Mouse (Mus musculus) liver, embryonic 16.5 days (tissue): Measurements from ENCODE around the gene Zscan21. TPM values are rescaled to one million over a fixed set of nuclear protein-coding genes. Genes with fewer than 3 reads are reported as not detected.

Experiments
- ATAC-seq: fragments of 200-750 bp; cut with Nextera tagmentation; 2 replicates; pipeline ENCODE4 v1.8.0; 2017; ENCODE audit warnings: low read depth, mild to moderate bottlenecking, moderate number of reproducible peaks, moderate library complexity
- H3K27ac ChIP-seq: fragments of 300-500 bp; sonication (generic); 2 replicates; pipeline ENCODE4 v1.5.1; 2014; ENCODE audit warnings: mild to moderate bottlenecking, low read length
- H3K27me3 ChIP-seq: fragments of 300-500 bp; sonication (generic); 2 replicates; pipeline ENCODE4 v1.6.1; 2014; ENCODE audit warnings: low read depth, low read length, mixed read lengths; ENCODE audit not compliant: control insufficient read depth, insufficient read depth
- H3K36me3 ChIP-seq: fragments of 300-500 bp; sonication (generic); 2 replicates; pipeline ENCODE4 v1.6.1; 2014; ENCODE audit warnings: mild to moderate bottlenecking; ENCODE audit not compliant: control insufficient read depth, insufficient read depth
- H3K4me1 ChIP-seq: fragments of 300-500 bp; sonication (generic); 2 replicates; pipeline ENCODE4 v1.6.1; 2014; ENCODE audit warnings: low read depth, low read length, mixed read lengths; ENCODE audit not compliant: control insufficient read depth
- H3K4me2 ChIP-seq: fragments of 300-500 bp; sonication (generic); 2 replicates; pipeline ENCODE4 v1.6.1; 2014; ENCODE audit warnings: low read depth, low read length, mixed read lengths
- H3K4me3 ChIP-seq: fragments of 300-500 bp; sonication (generic); 2 replicates; pipeline ENCODE4 v1.5.1; 2014; ENCODE audit warnings: low read depth, mild to moderate bottlenecking, low read length
- H3K9ac ChIP-seq: fragments of 300-500 bp; sonication (generic); 2 replicates; pipeline ENCODE4 v1.6.1; 2014; ENCODE audit warnings: low read depth, low read length
- H3K9me3 ChIP-seq: fragments of 300-500 bp; sonication (generic); replicated peaks from 2 replicates; pipeline ENCODE4 v1.6.1; 2016; ENCODE audit warnings: low read length; ENCODE audit not compliant: control insufficient read depth
- WGBS: fragments of 180-500 bp; shearing (Covaris S2); extraction: QIAGEN DNeasy Blood & Tissue Kit; methylation state at CpG from one replicate; pipeline ENCODE4 v1.1.7; 2014; ENCODE audit not compliant: insufficient replicate concordance; 5-methylcytosine and 5-hydroxymethylcytosine counted together
- microRNA counts: library from miRNA; unstranded; fragments of <30 nt; microRNA quantifications from one replicate; lab custom pipeline; 2016
- microRNA-seq: library from miRNA; unstranded; fragments of <30 nt; microRNA quantifications from one replicate; pipeline ENCODE4, GENCODE M21; 2016
- polyA plus RNA-seq: library from polyadenylated mRNA; unstranded; fragments of >200 nt; fragmentation: Nextera tagmentation; extraction: Ambion mirVana; gene quantifications from 2 replicates; pipeline ENCODE4 v1.2.1, GENCODE M21; 2015

The Zscan21 gene
- polyA plus RNA-seq, 1 experiment from 2014 or later, result 14.6 TPM

DNA sequence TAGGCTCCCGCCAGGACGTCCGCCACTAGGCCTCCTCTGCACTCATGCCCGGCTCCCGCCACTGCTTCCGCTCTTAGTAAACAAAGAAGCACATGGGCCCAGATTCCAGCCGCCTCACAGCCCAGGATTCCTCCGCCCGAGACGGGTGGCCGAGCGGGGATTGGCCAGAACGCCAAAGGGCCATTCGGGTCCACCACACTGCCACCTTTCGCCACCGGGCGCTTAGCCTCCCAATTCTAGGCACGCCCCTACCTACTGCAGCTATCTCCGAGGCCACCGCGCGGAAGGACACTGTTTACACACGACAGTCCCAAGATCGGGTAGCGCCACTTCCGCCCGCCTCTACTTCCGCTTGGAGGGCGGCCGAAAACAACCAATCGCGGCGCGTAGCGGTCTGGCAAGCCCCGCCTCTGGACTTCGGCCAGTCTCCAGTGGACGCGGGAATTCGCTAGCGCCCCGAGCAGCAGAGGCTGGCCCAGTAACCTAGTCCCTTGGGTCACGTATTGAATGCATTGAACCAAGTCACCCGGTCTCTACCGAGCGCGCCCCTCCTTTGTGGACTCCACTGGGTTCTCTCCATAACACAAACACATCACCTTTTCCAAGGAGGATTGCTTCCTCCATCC lies 54.3 kb downstream of the Zscan21 start:
- Histone ChIP-seq H3K27ac (peak overlapping the region; percentile 96), H3K36me3 (peaks cover 47% of the 10 kb centered on the region)

GRCm38 (mm10) chr5:138171695-138172491 lies 55.2 kb downstream of the Zscan21 start, which contains the start of the genes Ap4m1 and Mcm7:
Gene Ap4m1, plus strand, starts transcription at chr5:138172002.
Gene Mcm7, minus strand, starts transcription at chr5:138172422.
- ATAC-seq, result peak; percentile 88
- peak within 1 kb of the TSS; percentile 96 for H3K27ac ChIP-seq
- WGBS, result under 1% methylated on average over 54 of the region's 54 CpGs
- peaks cover 43% of the 10 kb centered on the region for H3K36me3 ChIP-seq
- H3K9me3 ChIP-seq, result no peaks in the 10 kb centered on the region
- H3K27me3 ChIP-seq, result no peaks in the 10 kb centered on the region
- peak within 1 kb of the TSS; percentile 78 for H3K9ac ChIP-seq
- peak within 1 kb of the TSS; percentile 81 for H3K4me3 ChIP-seq
- peaks cover 23% of the 10 kb centered on the region for H3K4me1 ChIP-seq
- H3K4me2 ChIP-seq, result peak within 1 kb of the TSS; percentile 84

More for the DNA sequence above, 54.3 kb downstream of the Zscan21 start:
- Histone ChIP-seq H3K4me1 (peaks cover 23% of the 10 kb centered on the region), H3K4me3 (peak overlapping the region; percentile 81), H3K27me3 (no peaks in the 10 kb centered on the region), H3K9me3 (no peaks in the 10 kb centered on the region), H3K4me2 (peak overlapping the region; percentile 84), H3K9ac (peak overlapping the region; percentile 78)
- WGBS, result under 1% methylated on average over 47 of the region's 47 CpGs
- peak; percentile 86 for ATAC-seq

DNA sequence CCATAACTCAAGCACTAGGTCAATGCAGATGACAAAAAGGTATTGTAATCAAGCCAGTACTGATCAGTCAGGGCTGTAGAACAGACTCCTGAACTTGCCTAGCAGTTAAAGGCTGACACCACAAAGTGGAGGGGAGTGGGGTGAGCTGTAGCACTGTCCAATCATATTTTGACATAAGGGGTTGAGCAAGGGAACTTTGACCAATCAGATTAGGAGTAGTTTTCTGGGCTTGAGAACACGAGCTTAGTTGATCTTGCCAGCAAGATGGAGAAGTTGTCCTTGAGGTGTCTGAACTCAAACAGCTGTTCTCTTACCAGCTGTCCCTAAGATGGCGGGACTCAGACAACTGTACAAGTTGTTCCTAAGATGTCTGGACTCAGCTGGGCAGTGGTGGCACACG lies 56.5 kb downstream of the Zscan21 start:
- no peak for ATAC-seq
- Histone ChIP-seq H3K4me2 (peak overlapping the region; percentile 84; the same call in 1 of the 2 replicates), H3K4me1 (peaks cover 23% of the 10 kb centered on the region), H3K9me3 (no peaks in the 10 kb centered on the region), H3K27ac (no peak overlapping the region), H3K36me3 (peaks cover 37% of the 10 kb centered on the region), H3K9ac (no peak overlapping the region), H3K27me3 (no peaks in the 10 kb centered on the region), H3K4me3 (no peak overlapping the region)
- WGBS, result 61% methylated on average over 3 of the region's 3 CpGs

MicroRNA genes within 50 kb of the gene (microRNA counts, 519-probe panel; counts per million panel counts)
- microRNA mmu-miR-106b (lab: Ali Mortazavi, UCI) (3,280 counts per million, percentile 89 among the panel's probes with 10 or more counts), microRNA mmu-miR-25 (lab: Ali Mortazavi, UCI) (4,144 counts per million, percentile 97 among the panel's probes with 10 or more counts), microRNA mmu-miR-93 (lab: Ali Mortazavi, UCI) (3,361 counts per million, percentile 89 among the panel's probes with 10 or more counts)

Small RNAs within 50 kb of the gene (microRNA-seq; reads per million reads assigned to microRNA genes)
- gene Mir106b, result 10,550 reads per million, percentile 93 among the genes with 10 or more reads in this experiment
- 1,173 reads per million, percentile 78 among the genes with 10 or more reads in this experiment for gene Mir25
- 16,767 reads per million, percentile 95 among the genes with 10 or more reads in this experiment for gene Mir93

Other genes with a start within 250 kb of the Zscan21 start
- 5.6 and 8.3 TPM in 2 replicates for gene Pilrb2, start 245.1 kb upstream of the Zscan21 start, polyA plus RNA-seq
- 6.2 and 6.8 TPM in 2 replicates for gene Cyp3a13, start 195.3 kb upstream of the Zscan21 start, polyA plus RNA-seq
- not detected in 2 replicates for gene Gjc3, start 153.8 kb upstream of the Zscan21 start, polyA plus RNA-seq
- 39.1 and 54.9 TPM in 2 replicates for gene Azgp1, start 135.4 kb upstream of the Zscan21 start, polyA plus RNA-seq
- gene Smok3a, start 95.6 kb upstream of the Zscan21 start, polyA plus RNA-seq, result not detected in 2 replicates
- gene Smok3b, start 95.5 kb upstream of the Zscan21 start, polyA plus RNA-seq, result not detected in 2 replicates
- gene Smok3c, start 63.7 kb upstream of the Zscan21 start, polyA plus RNA-seq, result not detected in 2 replicates
- gene Zkscan1, start 31.8 kb upstream of the Zscan21 start, polyA plus RNA-seq, result 3.9 and 4.4 TPM in 2 replicates
- gene Zfp113, start 38.8 kb downstream of the Zscan21 start, polyA plus RNA-seq, result 5.0 and 5.1 TPM in 2 replicates
- gene Cops6, start 44.2 kb downstream of the Zscan21 start, polyA plus RNA-seq, result 153 and 154 TPM in 2 replicates
- 5.6 and 5.9 TPM in 2 replicates for gene Ap4m1, start 55.1 kb downstream of the Zscan21 start, polyA plus RNA-seq
- 152 and 162 TPM in 2 replicates for gene Mcm7, start 55.5 kb downstream of the Zscan21 start, polyA plus RNA-seq
- 32.6 and 32.9 TPM in 2 replicates for gene Taf6, start 70.5 kb downstream of the Zscan21 start, polyA plus RNA-seq
- 12.0 and 13.6 TPM in 2 replicates for gene Cnpy4, start 70.6 kb downstream of the Zscan21 start, polyA plus RNA-seq
- 2.2 TPM in 2 replicates for gene Mblac1, start 77.4 kb downstream of the Zscan21 start, polyA plus RNA-seq
- gene Nxpe5, start 109.0 kb downstream of the Zscan21 start, polyA plus RNA-seq, result 0.09 and 0.18 TPM in 2 replicates
- 30.9 and 31.7 TPM in 2 replicates for gene Lamtor4, start 138.6 kb downstream of the Zscan21 start, polyA plus RNA-seq
- gene BC037034, start 147.1 kb downstream of the Zscan21 start, polyA plus RNA-seq, result 2.1 and 3.1 TPM in 2 replicates
- gene Gal3st4, start 155.9 kb downstream of the Zscan21 start, polyA plus RNA-seq, result 0.22 TPM in 1 of 2 replicates, not detected in the other
- not detected in 2 replicates for gene Gm43720, start 163.1 kb downstream of the Zscan21 start, polyA plus RNA-seq
- gene Gpc2, start 163.1 kb downstream of the Zscan21 start, polyA plus RNA-seq, result 0.51 and 0.74 TPM in 2 replicates
- 1.2 and 1.5 TPM in 2 replicates for gene Stag3, start 163.3 kb downstream of the Zscan21 start, polyA plus RNA-seq
- 0.53 and 0.87 TPM in 2 replicates for gene Pvrig, start 225.1 kb downstream of the Zscan21 start, polyA plus RNA-seq